Mouse (Mus musculus) NIH3T3 (cell line): ENCODE results near the gene Prl7a1.

ENCODE experiments used
- DNase-seq: peaks from one replicate; pipeline ENCODE4 v3.0.0-alpha.2; 2012; ENCODE audit warnings: low read depth

The Prl7a1 gene

DNA sequence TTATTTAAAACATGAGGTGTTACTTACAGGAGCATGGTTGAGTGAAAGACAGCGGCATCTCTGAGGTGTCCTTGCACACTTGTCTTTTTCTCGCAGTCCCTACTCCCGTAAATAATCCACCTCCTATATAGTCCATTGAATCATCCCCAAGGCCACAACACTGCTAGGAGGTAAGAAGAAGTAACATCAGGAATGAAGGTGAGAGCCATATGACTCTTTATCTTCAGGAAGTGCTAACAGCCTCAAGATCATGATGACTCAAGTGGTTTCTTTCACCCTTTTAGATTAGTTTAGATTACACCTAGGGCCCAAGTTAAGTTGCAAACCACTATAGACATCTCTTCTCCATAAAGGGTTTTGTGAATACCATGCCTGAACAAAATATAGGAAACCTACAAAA, at the start of gene Prl7a1:
TSS of gene Prl7a1 (minus strand) at position 101 of the 400 bp plus-strand sequence.
- DNase-seq: no peak

- no peak for DNase-seq
Measured at GRCm38 (mm10) chr13:27667936-27668335, 25.6 kb upstream of the Prl7a1 start, which contains the start of gene Prl7a2. TSS of gene Prl7a2 (minus strand) at chr13:27668036.

GRCm38 (mm10) chr13:27660747-27661146, 18.5 kb upstream of the Prl7a1 start:
- peak; percentile 28 for DNase-seq

- DNase-seq: no peak
Measured at GRCm38 (mm10) chr13:27610482-27610881, 31.8 kb downstream of the Prl7a1 start, which contains the start of gene Prl7b1. TSS of gene Prl7b1 (minus strand) at chr13:27610582.
